Mouse (Mus musculus) B cell, adult 67 days (primary cell): ENCODE data around the gene Fmo9. TPM values are rescaled to one million over a fixed set of nuclear protein-coding genes. Genes with fewer than 3 reads are reported as not detected.

Source experiments
- total RNA-seq, 2 experiments: library from RNA; stranded (reverse); gene quantifications; 4 replicates each; pipeline ENCODE4 v1.2.4; 2023

Gene Fmo9
- total RNA-seq, result not detected

DNA sequence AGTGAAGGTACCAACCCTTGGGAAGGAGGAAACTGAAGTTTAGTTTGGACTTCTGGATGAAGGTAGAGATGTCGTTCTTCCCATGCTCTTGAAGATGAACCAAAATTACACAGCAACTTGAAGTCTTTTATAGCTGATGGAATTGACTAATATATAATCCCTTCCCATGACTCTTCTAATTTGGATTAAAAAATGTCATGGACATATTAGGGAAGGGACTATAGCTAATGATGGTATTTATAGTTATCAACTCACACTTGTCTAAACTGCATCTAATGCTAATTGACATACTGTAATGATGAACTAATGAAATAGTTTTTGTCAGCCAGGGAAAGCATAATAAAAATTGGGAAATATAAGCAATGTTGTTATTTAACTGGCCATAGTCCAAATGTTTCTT is at the start of gene Fmo9:
Gene Fmo9, minus strand, starts transcription at position 101 of the 400 bp plus-strand sequence.

DNA sequence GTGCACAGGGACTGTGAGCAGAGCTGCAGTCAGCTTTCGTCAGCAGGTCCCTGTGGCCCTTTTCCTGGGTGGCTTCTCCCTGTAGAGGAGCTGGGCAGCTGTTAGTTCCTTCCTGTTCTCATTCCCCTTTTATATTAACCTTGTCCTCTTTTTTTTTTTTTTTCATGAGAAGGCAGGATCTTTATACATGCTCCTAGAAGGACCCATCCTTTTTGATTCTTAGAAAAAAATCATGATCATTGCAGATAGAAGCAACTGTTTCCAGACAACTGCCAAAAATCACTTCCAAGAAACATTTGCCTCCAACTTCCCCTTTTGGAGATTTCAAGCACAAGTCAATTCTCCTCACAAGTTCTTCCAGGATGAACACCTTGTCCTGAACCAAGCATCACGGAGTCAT is 34.1 kb downstream of the Fmo9 start, which contains the start of gene Gm4847:
Gene Gm4847, minus strand, starts transcription at position 101 of the 400 bp plus-strand sequence.

Other genes starting within 250 kb of the Fmo9 start
- gene Gm4846, start 184.3 kb downstream of the Fmo9 start, total RNA-seq, result not detected
- not detected for gene Gm4847, start 34.2 kb downstream of the Fmo9 start, total RNA-seq